In the genomic region with DNA sequence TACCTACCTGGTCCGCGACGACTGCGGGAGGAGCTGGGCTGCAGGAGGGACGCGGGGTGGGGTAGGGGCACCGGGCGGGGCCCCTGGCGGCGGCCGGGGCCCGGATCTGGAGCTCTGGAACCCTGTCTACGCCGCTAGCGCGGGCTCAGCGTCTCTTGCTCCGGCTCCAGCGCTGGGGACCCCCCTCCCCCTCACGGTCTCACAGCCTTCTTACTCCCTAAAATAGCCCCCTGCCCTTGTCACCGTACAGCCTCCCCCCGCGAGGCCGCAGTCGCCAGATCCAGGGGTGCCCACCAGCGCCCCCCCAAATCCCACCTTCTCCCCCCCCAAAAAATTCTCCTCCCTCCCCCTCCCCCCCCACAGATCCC, we compare ENCODE assay signal across 7 mouse cellular contexts. TPM values are rescaled to one million over a fixed set of nuclear protein-coding genes. Genes with fewer than 3 reads are reported as not detected.
DNase-seq lines count a peak whose midpoint lies in the region; ATAC-seq and TF ChIP-seq lines count a peak whose summit lies in the region.

A gene (minus strand): TSS at position 368 of the 368 bp plus-strand sequence.

- H3K9me3 ChIP-seq in lung, embryonic 14.5 days (ENCODE audit: low read depth, low read length): no peaks in the 10 kb centered on the region
- no peaks in the 10 kb centered on the region for H3K9me3 ChIP-seq in midbrain, embryonic 15.5 days

- H3K27ac ChIP-seq in lung, embryonic 14.5 days (ENCODE audit: low read depth): peak within 1 kb of the TSS; percentile 34; the same call in 1 of the 2 replicates
- no peak within 1 kb of the TSS for H3K27ac ChIP-seq in embryonic fibroblast, embryonic 13.5 days (ENCODE audit: insufficient read depth, low read length)
- H3K27ac ChIP-seq in midbrain, embryonic 15.5 days: peak within 1 kb of the TSS; percentile 85

- peaks cover 13% of the 10 kb centered on the region; the same call in 1 of the 2 replicates for H3K4me1 ChIP-seq in lung, embryonic 14.5 days (ENCODE audit: insufficient read depth)
- no peaks in the 10 kb centered on the region for H3K4me1 ChIP-seq in embryonic fibroblast, embryonic 13.5 days (ENCODE audit: control insufficient read depth, insufficient read depth, low read length)
- H3K4me1 ChIP-seq in midbrain, embryonic 15.5 days: peaks cover 64% of the 10 kb centered on the region

- no peak for TF ChIP-seq POLR2A in embryonic fibroblast, embryonic 13.5 days (IDR thresholded peaks at IDR 0.05; ENCODE audit: low read depth, low read length)

- no peak for TF ChIP-seq CTCF in lung, embryonic 14.5 days (IDR thresholded peaks at IDR 0.05; ENCODE audit: low read depth)
- TF ChIP-seq CTCF in embryonic fibroblast, embryonic 13.5 days (IDR thresholded peaks at IDR 0.05; ENCODE audit: borderline replicate concordance, insufficient read depth, low read length): no peak

- H3K4me2 ChIP-seq in lung, embryonic 14.5 days: peak within 1 kb of the TSS; percentile 98
- peak within 1 kb of the TSS; percentile 77 for H3K4me2 ChIP-seq in midbrain, embryonic 15.5 days

- WGBS in lung, embryonic 14.5 days: under 1% methylated on average over 26 of the region's 26 CpGs
- WGBS in midbrain, embryonic 15.5 days: under 1% methylated on average over 24 of the region's 26 CpGs

- peaks cover 60% of the 10 kb centered on the region for H3K27me3 ChIP-seq in lung, embryonic 14.5 days (ENCODE audit: insufficient read depth, low read length)
- H3K27me3 ChIP-seq in midbrain, embryonic 15.5 days (replicated peaks): peaks cover 7% of the 10 kb centered on the region; the same call in 1 of the 2 replicates

- no peaks in the 10 kb centered on the region for H3K36me3 ChIP-seq in lung, embryonic 14.5 days (ENCODE audit: insufficient read depth)
- no peaks in the 10 kb centered on the region for H3K36me3 ChIP-seq in midbrain, embryonic 15.5 days (replicated peaks)

- peak within 1 kb of the TSS; percentile 60 for H3K9ac ChIP-seq in lung, embryonic 14.5 days
- H3K9ac ChIP-seq in midbrain, embryonic 15.5 days: peak within 1 kb of the TSS; percentile 85

- H3K4me3 ChIP-seq in lung, embryonic 14.5 days (ENCODE audit: low read depth, low read length): peak within 1 kb of the TSS; percentile 57
- peak within 1 kb of the TSS; percentile 51 for H3K4me3 ChIP-seq in embryonic fibroblast, embryonic 13.5 days (ENCODE audit: insufficient read depth, low read length)
- peak within 1 kb of the TSS; percentile 74 for H3K4me3 ChIP-seq in midbrain, embryonic 15.5 days

- peak; percentile 21; the same call in 1 of the 2 replicates for ATAC-seq in lung, embryonic 14.5 days (ENCODE audit: insufficient read depth)
- ATAC-seq in midbrain, embryonic 15.5 days (replicated peaks): peak; percentile 52
- no peak for ATAC-seq in granulocyte monocyte progenitor cell, adult 5-6 weeks (replicated peaks; ENCODE audit: poor library complexity, severe bottlenecking)

- peak; percentile 52 for DNase-seq in lung, embryonic 14.5 days
- DNase-seq in lung, postnatal 25 days (ENCODE audit: low spot score): no peak
- DNase-seq in layer of hippocampus, postnatal 10 days (ENCODE audit: low spot score in 2 of 2): no peak
- DNase-seq in adrenal gland, adult 8-10 months: no peak

RNA-seq across cellular contexts. Expression of the gene that starts here (rescaled TPM):
- 3.1 and 3.2 TPM in 2 replicates for polyA plus RNA-seq in lung, embryonic 14.5 days (2014; fragmentation: Nextera tagmentation; extraction: Ambion mirVana)
- polyA plus RNA-seq in embryonic fibroblast, embryonic 13.5 days (2011; ENCODE audit: insufficient read length, low read depth, missing spikeins): 2.5 and 2.7 TPM in 2 replicates
- total RNA-seq in layer of hippocampus, postnatal 10 days (2021): 100 to 1,000 TPM; 124 to 128 TPM
- 29.9 and 31.3 TPM in 2 replicates for polyA plus RNA-seq in midbrain, embryonic 15.5 days (2015; fragmentation: Nextera tagmentation; extraction: Ambion mirVana)
- total RNA-seq in granulocyte monocyte progenitor cell, adult 5-6 weeks (2014; fragmentation: Nextera tagmentation): 1.2 TPM in 1 of 2 replicates, not detected in the other
- not detected in 2 replicates for total RNA-seq in granulocyte monocyte progenitor cell, adult 5-6 weeks (2017)
- total RNA-seq in adrenal gland, adult 8-10 months (2022): 1 to 10 TPM; 2.8 to 7.2 (median 4.7) TPM

Comparison
In these comparisons a context has a peak if more than half of its experiments do, and no peak if none do; other contexts are left out.
1. RNA of the gene that starts here (total RNA-seq): 124 to 128 TPM in layer of hippocampus, postnatal 10 days; 2.8 to 7.2 TPM in adrenal gland, adult 8-10 months and 1.2 TPM in granulocyte monocyte progenitor cell, adult 5-6 weeks; every median in the first group is over 10 times any median in the second.
2. Peak in every context shown above with its lines, with median percentiles within 50 percentile points of each other: H3K4me3 ChIP-seq.